ENCODE assay signal across 16 mouse cellular contexts in genomic region chr16:51352151-51352550, GRCm38 (mm10).
DNase-seq lines count a peak whose midpoint lies in the region; ATAC-seq lines count a peak whose summit lies in the region.
"Had no signal": no experiment of that assay in that cellular context is flagged by ENCODE, and none has a peak within 500 bp of the region (broad histone marks: within the 10 kb centered on the region; RNA-seq: fewer than 3 reads in every experiment).

No protein-coding gene starts in this region.

- H3K4me2 ChIP-seq in limb, embryonic 13.5 days (replicated peaks), result no peak overlapping the region
- H3K4me2 ChIP-seq: forebrain, embryonic 13.5 days; heart, embryonic 13.5 days; liver, embryonic 15.5 days had no signal

- peak; percentile 86 for ATAC-seq in limb, embryonic 13.5 days (ENCODE audit: low FRiP score, low read depth)
- ATAC-seq: forebrain, embryonic 13.5 days; inflammation-experienced regulatory T-cells, adult 6 months had no signal

- no peak overlapping the region for H3K4me3 ChIP-seq in limb, embryonic 13.5 days
- H3K4me3 ChIP-seq: forebrain, embryonic 13.5 days; heart, embryonic 13.5 days; liver, embryonic 15.5 days had no signal

- 0 out of 2 replicates have a peak, but pooled peaks cover 3% of the 10 kb centered on the region for H3K4me1 ChIP-seq in limb, embryonic 13.5 days
- H3K4me1 ChIP-seq: forebrain, embryonic 13.5 days; heart, embryonic 13.5 days; liver, embryonic 15.5 days had no signal

- 28% methylated on average over 4 of the region's 4 CpGs for WGBS in limb, embryonic 13.5 days

- H3K36me3 ChIP-seq in limb, embryonic 13.5 days, result no peaks in the 10 kb centered on the region
- H3K36me3 ChIP-seq: heart, embryonic 13.5 days; liver, embryonic 15.5 days had no signal

- H3K9me3 ChIP-seq in limb, embryonic 13.5 days, result no peaks in the 10 kb centered on the region
- H3K9me3 ChIP-seq: forebrain, embryonic 13.5 days; heart, embryonic 13.5 days; liver, embryonic 15.5 days had no signal

- H3K9ac ChIP-seq in limb, embryonic 13.5 days, result no peak overlapping the region
- H3K9ac ChIP-seq: forebrain, embryonic 13.5 days; heart, embryonic 13.5 days; liver, embryonic 15.5 days had no signal

- DNase-seq in layer of hippocampus, adult 18-20 months (ENCODE audit: low spot score in 2 of 2), result peak; percentile 3 to 7
- no peak for DNase-seq in layer of hippocampus, adult 11-12 months (ENCODE audit: low spot score)
- DNase-seq in thymus, postnatal 4 days, result peak; percentile 10
- DNase-seq in thymus, postnatal 25 days, result no peak
- DNase-seq in B cell, adult 2 months, result no peak
- no peak for DNase-seq in retina, embryonic 14.5 days (ENCODE audit: low spot score)
- DNase-seq: cerebellum, adult 9-10 months; gastrocnemius, postnatal 25 days; kidney, postnatal 10 days; midbrain, embryonic 14.5 days; right cerebral cortex, adult 18-20 months had no signal

- no peaks in the 10 kb centered on the region for H3K27me3 ChIP-seq in limb, embryonic 13.5 days
- H3K27me3 ChIP-seq: forebrain, embryonic 13.5 days; heart, embryonic 13.5 days; liver, embryonic 15.5 days had no signal

- no peak overlapping the region for H3K27ac ChIP-seq in limb, embryonic 13.5 days
- H3K27ac ChIP-seq: forebrain, embryonic 13.5 days; heart, embryonic 13.5 days; liver, embryonic 15.5 days had no signal

Comparison
In these comparisons a context has a peak if more than half of its experiments do, and no peak if none do; other contexts are left out.
1. DNase-seq: peak in layer of hippocampus, adult 18-20 months (2 of 2) and thymus, postnatal 4 days (single experiment); none in layer of hippocampus, adult 11-12 months (single experiment), thymus, postnatal 25 days (single experiment), B cell, adult 2 months (0 of 2) and retina, embryonic 14.5 days (single experiment).